Mouse (Mus musculus) neural tube, embryonic 14.5 days (tissue): ENCODE measurements around the gene C8a. TPM values are rescaled to one million over a fixed set of nuclear protein-coding genes. Genes with fewer than 3 reads are reported as not detected.

Experiments
- ATAC-seq: fragments of 200-750 bp; cut with Nextera tagmentation; 2 replicates; pipeline ENCODE4 v1.8.0; 2017; ENCODE audit warnings: low read depth, mild to moderate bottlenecking, moderate TSS enrichment, moderate library complexity
- H3K27ac ChIP-seq: fragments of 300-500 bp; sonication (generic); 2 replicates; pipeline ENCODE4 v1.5.1; 2014; ENCODE audit warnings: low read depth, mild to moderate bottlenecking, control low read depth, low read length, moderate library complexity, mixed read lengths
- H3K27me3 ChIP-seq: fragments of 300-500 bp; sonication (generic); 2 replicates; pipeline ENCODE4 v1.6.1; 2014; ENCODE audit warnings: low read length; ENCODE audit not compliant: control insufficient read depth, insufficient read depth
- H3K36me3 ChIP-seq: fragments of 300-500 bp; sonication (generic); 2 replicates; pipeline ENCODE4 v1.6.1; 2014; ENCODE audit warnings: low read length, mixed read lengths; ENCODE audit not compliant: control insufficient read depth, insufficient read depth
- H3K4me1 ChIP-seq: fragments of 300-500 bp; sonication (generic); 2 replicates; pipeline ENCODE4 v1.6.1; 2014; ENCODE audit warnings: low read length; ENCODE audit not compliant: control insufficient read depth, insufficient read depth
- H3K4me2 ChIP-seq: fragments of 300-500 bp; sonication (generic); 2 replicates; pipeline ENCODE4 v1.6.1; 2014; ENCODE audit warnings: mild to moderate bottlenecking, low read depth, low read length, control low read depth
- H3K4me3 ChIP-seq: fragments of 300-500 bp; sonication (generic); 2 replicates; pipeline ENCODE4 v1.5.1; 2014; ENCODE audit warnings: low read depth, low read length, control low read depth, mixed read lengths
- H3K9ac ChIP-seq: fragments of 300-500 bp; sonication (generic); replicated peaks from 2 replicates; pipeline ENCODE4 v1.6.1; 2014; ENCODE audit warnings: low read depth, mild to moderate bottlenecking, control low read depth, low read length, mixed read lengths
- H3K9me3 ChIP-seq: fragments of 300-500 bp; sonication (generic); 2 replicates; pipeline ENCODE4 v1.6.1; 2016; ENCODE audit warnings: low read length; ENCODE audit not compliant: control insufficient read depth
- WGBS: fragments of 180-500 bp; shearing (Covaris S2); extraction: QIAGEN DNeasy Blood & Tissue Kit; methylation state at CpG from one replicate; pipeline ENCODE4 v1.1.7; 2014; 5-methylcytosine and 5-hydroxymethylcytosine counted together
- polyA plus RNA-seq: library from polyadenylated mRNA; unstranded; fragments of >200 nt; fragmentation: Nextera tagmentation; extraction: Ambion mirVana; gene quantifications from 2 replicates; pipeline ENCODE4 v1.2.1, GENCODE M21; 2014

C8a gene
- polyA plus RNA-seq, 1 experiment from 2014 or later, result not detected

GRCm38 (mm10) chr4:104766065-104766464, 110.1 kb downstream of the C8a start, which contains the start of gene C8b:
Gene C8b, plus strand, starts transcription at chr4:104766317.
- ATAC-seq, result no peak
- H3K9me3 ChIP-seq, result no peaks in the 10 kb centered on the region
- no peak within 1 kb of the TSS for H3K4me3 ChIP-seq
- no peaks in the 10 kb centered on the region for H3K36me3 ChIP-seq
- H3K4me2 ChIP-seq, result no peak within 1 kb of the TSS
- H3K27me3 ChIP-seq, result no peaks in the 10 kb centered on the region
- 97% methylated on average over 8 of the region's 8 CpGs for WGBS
- no peak within 1 kb of the TSS for H3K9ac ChIP-seq
- H3K27ac ChIP-seq, result no peak within 1 kb of the TSS
- no peaks in the 10 kb centered on the region for H3K4me1 ChIP-seq

Other genes with a start within 250 kb of the C8a start
- 0.17 and 0.52 TPM in 2 replicates for gene C8b, start 110.1 kb downstream of the C8a start, polyA plus RNA-seq
- not detected in 2 replicates for gene Gm17662, start 19.1 kb downstream of the C8a start, polyA plus RNA-seq
- gene Fyb2, start 37.1 kb upstream of the C8a start, polyA plus RNA-seq, result 0.17 and 0.49 TPM in 2 replicates
- gene Prkaa2, start 233.5 kb upstream of the C8a start, polyA plus RNA-seq, result 15.6 and 16.2 TPM in 2 replicates